Mouse (Mus musculus) ES-E14 (cell line): ENCODE results near the gene Gm7029.
"Not testable (repeated sequence)": the region's sequence is repeated elsewhere in the genome, so short reads cannot be mapped to it uniquely, and the experiment has no call there.

Experiments used
- CHD2 ChIP-seq: IDR thresholded peaks from 2 replicates; pipeline ENCODE4 v1.6.1; 2014; ENCODE audit warnings: mild to moderate bottlenecking, low read depth, low read length, inconsistent platforms
- HCFC1 ChIP-seq: IDR thresholded peaks from 2 replicates; pipeline ENCODE4 v1.6.1; 2012; ENCODE audit warnings: low read length, inconsistent platforms, borderline replicate concordance; ENCODE audit not compliant: insufficient read depth
- MAFK ChIP-seq: IDR thresholded peaks from 2 replicates; pipeline ENCODE4 v1.6.1; 2014; ENCODE audit warnings: mild to moderate bottlenecking, low read depth, low read length, inconsistent platforms; ENCODE audit not compliant: insufficient read depth
- ZC3H11A ChIP-seq: IDR thresholded peaks from 2 replicates; pipeline ENCODE4 v1.6.1; 2012; ENCODE audit warnings: low read depth, mild to moderate bottlenecking, inconsistent platforms, low read length, borderline replicate concordance

DNA sequence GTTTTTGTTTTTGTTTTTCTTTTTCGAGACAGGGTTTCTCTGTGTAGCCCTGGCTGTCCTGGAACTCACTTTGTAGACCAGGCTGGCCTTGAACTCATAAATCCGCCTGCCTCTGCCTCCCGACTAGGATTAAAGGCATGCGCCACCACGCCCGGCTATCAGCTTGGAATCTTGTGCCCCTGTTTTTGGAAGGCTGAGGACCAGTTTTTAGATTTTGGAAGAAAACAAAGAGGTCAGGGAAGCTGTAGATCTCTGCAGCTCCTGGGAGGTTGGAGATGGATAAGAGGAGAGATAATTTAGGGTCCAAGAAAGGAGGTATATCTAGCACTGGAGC is 48.7 kb upstream of the Gm7029 start:
- not testable (repeated sequence) for TF ChIP-seq ZC3H11A, MAFK, HCFC1, CHD2
